Mouse (Mus musculus): Measurements from ENCODE around the gene Syngr3. TPM values are rescaled to one million over a fixed set of nuclear protein-coding genes. Genes with fewer than 3 reads are reported as not detected.

The Syngr3 gene
- total and polyA plus RNA-seq, 3 experiments: 0.15 to 0.68 TPM; not detected in 1

DNA sequence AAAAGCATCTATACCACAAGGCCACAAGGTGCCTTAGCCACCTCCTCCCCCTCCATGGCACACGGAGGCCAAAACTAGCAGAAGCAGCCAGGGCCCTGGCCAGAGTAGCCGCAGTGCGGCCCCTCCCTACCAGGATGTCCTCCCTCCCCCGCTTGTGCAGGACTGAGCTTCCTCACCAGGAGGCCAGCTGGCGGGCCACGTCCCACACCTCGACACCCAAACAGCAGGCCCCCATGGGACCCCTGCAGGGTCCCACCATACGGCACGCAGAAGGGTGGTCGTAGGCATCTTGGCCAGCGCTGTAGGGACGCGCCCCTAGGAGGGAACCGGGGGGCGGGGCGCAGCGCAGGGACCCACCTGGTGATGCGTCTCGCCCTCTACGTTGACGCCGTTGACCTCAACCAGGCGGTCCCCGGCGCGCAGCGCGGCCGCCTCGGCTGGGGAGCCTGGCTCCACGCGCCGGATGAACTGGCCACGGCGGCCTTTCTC is 40.1 kb downstream of the Syngr3 start:
- Histone ChIP-seq H3K79me2 (ENCODE audit: control insufficient read depth, insufficient read depth, low read length, poor library complexity) (no peaks in the 10 kb centered on the region), H3K9ac (ENCODE audit: control insufficient read depth, low read depth, low read length, poor library complexity, severe bottlenecking) (peak overlapping the region; percentile 52), H3K9me3 (replicated peaks; ENCODE audit: insufficient read depth, low read length) (no peaks in the 10 kb centered on the region), H3K27me3 (ENCODE audit: control insufficient read depth in 1 of 2, insufficient read depth in 2 of 2, low read length in 2 of 2) (peaks cover 16 to 25% of the 10 kb centered on the region in 2 experiments), H3K36me3 (ENCODE audit: control insufficient read depth in 1 of 2, insufficient read depth in 2 of 2, low read length in 2 of 2) (no peaks in the 10 kb centered on the region), H3K4me3 (ENCODE audit: control insufficient read depth in 1 of 2, insufficient read depth in 1 of 2, low read depth in 2 of 2, low read length in 2 of 2) (peak overlapping the region; percentile 53 to 56; a peak in 3 of 4 replicates), H3K27ac (ENCODE audit: control insufficient read depth, low read depth, low read length) (no peak overlapping the region), H3K4me1 (ENCODE audit: control insufficient read depth in 1 of 2, insufficient read depth in 2 of 2, low read length in 2 of 2) (no peaks in the 10 kb centered on the region)
- TF ChIP-seq HCFC1 (IDR thresholded peaks at IDR 0.05; ENCODE audit: low read depth, low read length): no peak
- DNase-seq (ENCODE audit: low read depth, low spot score): no peak

- Histone ChIP-seq H3K9me3 (replicated peaks; ENCODE audit: insufficient read depth, low read length) (no peaks in the 10 kb centered on the region), H3K36me3 (ENCODE audit: control insufficient read depth in 1 of 2, insufficient read depth in 2 of 2, low read length in 2 of 2) (no peaks in the 10 kb centered on the region), H3K4me1 (ENCODE audit: control insufficient read depth in 1 of 2, insufficient read depth in 2 of 2, low read length in 2 of 2) (no peaks in the 10 kb centered on the region), H3K79me2 (ENCODE audit: control insufficient read depth, insufficient read depth, low read length, poor library complexity) (no peaks in the 10 kb centered on the region), H3K9ac (ENCODE audit: control insufficient read depth, low read depth, low read length, poor library complexity, severe bottlenecking) (no peak overlapping the region), H3K27me3 (ENCODE audit: control insufficient read depth in 1 of 2, insufficient read depth in 2 of 2, low read length in 2 of 2) (peaks cover 16 to 25% of the 10 kb centered on the region in 2 experiments), H3K27ac (ENCODE audit: control insufficient read depth, low read depth, low read length) (no peak overlapping the region), H3K4me3 (ENCODE audit: control insufficient read depth in 1 of 2, insufficient read depth in 1 of 2, low read depth in 2 of 2, low read length in 2 of 2) (no peak overlapping the region)
- TF ChIP-seq RAD21 (IDR thresholded peaks at IDR 0.05; ENCODE audit: low read depth, low read length): no peak
- no peak for TF ChIP-seq HCFC1 (IDR thresholded peaks at IDR 0.05; ENCODE audit: low read depth, low read length)
- TF ChIP-seq ZKSCAN1 (IDR thresholded peaks at IDR 0.05; ENCODE audit: low read depth, low read length): no peak
- TF ChIP-seq MAX (IDR thresholded peaks at IDR 0.05; ENCODE audit: low read length): no peak
- TF ChIP-seq MEF2A (IDR thresholded peaks at IDR 0.05; ENCODE audit: extremely low read depth, insufficient replicate concordance, low read depth, low read length, poor library complexity, severe bottlenecking): no peak
- no peak for DNase-seq (ENCODE audit: low read depth, low spot score)
Measured at GRCm38 (mm10) chr17:24648731-24649377, 40.9 kb downstream of the Syngr3 start.

DNA sequence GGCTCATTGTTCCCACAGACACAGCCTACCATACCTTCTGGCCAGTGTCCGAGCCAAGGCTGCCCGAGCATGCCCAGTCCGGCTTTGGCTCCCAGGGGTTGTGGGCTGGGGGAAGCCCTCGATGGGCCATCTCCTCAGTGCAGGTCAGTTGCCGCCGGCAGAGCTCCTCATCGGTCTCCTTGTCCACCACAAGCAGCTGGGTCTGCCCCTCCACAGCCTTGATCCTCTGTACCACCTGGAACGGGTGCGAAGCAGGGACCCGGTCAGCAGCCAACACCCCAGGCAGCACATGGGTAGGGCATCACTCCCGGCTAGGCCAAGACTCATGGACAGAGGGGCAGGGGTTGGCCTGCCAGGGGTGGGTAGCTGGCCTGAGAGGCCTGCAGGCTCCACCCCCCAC is 42.3 kb downstream of the Syngr3 start:
- no peaks in the 10 kb centered on the region for H3K79me2 ChIP-seq (ENCODE audit: control insufficient read depth, insufficient read depth, low read length, poor library complexity)
- H3K36me3 ChIP-seq (ENCODE audit: control insufficient read depth in 1 of 2, insufficient read depth in 2 of 2, low read length in 2 of 2): no peaks in the 10 kb centered on the region
- H3K27ac ChIP-seq (ENCODE audit: control insufficient read depth, low read depth, low read length): no peak overlapping the region
- no peak overlapping the region for H3K4me3 ChIP-seq (ENCODE audit: control insufficient read depth in 1 of 2, insufficient read depth in 1 of 2, low read depth in 2 of 2, low read length in 2 of 2)
- H3K27me3 ChIP-seq (ENCODE audit: control insufficient read depth in 1 of 2, insufficient read depth in 2 of 2, low read length in 2 of 2): peaks cover 16 to 25% of the 10 kb centered on the region in 2 experiments
- no peaks in the 10 kb centered on the region for H3K4me1 ChIP-seq (ENCODE audit: control insufficient read depth in 1 of 2, insufficient read depth in 2 of 2, low read length in 2 of 2)
- no peak for DNase-seq (ENCODE audit: low read depth, low spot score)
- TF ChIP-seq MXI1 (IDR thresholded peaks at IDR 0.05; ENCODE audit: low read depth, low read length) (no peak), BHLHE40 (IDR thresholded peaks at IDR 0.05; ENCODE audit: borderline replicate concordance, low read depth, low read length) (no peak), MAZ (IDR thresholded peaks at IDR 0.05; ENCODE audit: low read depth, low read length) (no peak), ZC3H11A (IDR thresholded peaks at IDR 0.05; ENCODE audit: low read depth, low read length) (no peak), GATA1 (IDR thresholded peaks at IDR 0.05; ENCODE audit: low read depth, low read length) (no peak), CHD2 (IDR thresholded peaks at IDR 0.05; ENCODE audit: low read length) (no peak), NELFE (IDR thresholded peaks at IDR 0.05; ENCODE audit: low read depth, low read length) (no peak), UBTF (IDR thresholded peaks at IDR 0.05; ENCODE audit: borderline replicate concordance, insufficient read depth, low read depth, low read length) (no peak), USF1 (IDR thresholded peaks at IDR 0.05; ENCODE audit: low read depth, low read length) (no peak)
- no peak overlapping the region for H3K9ac ChIP-seq (ENCODE audit: control insufficient read depth, low read depth, low read length, poor library complexity, severe bottlenecking)
- no peaks in the 10 kb centered on the region for H3K9me3 ChIP-seq (replicated peaks; ENCODE audit: insufficient read depth, low read length)
